Mouse (Mus musculus): ENCODE results near the gene Pde2a.

DNA sequence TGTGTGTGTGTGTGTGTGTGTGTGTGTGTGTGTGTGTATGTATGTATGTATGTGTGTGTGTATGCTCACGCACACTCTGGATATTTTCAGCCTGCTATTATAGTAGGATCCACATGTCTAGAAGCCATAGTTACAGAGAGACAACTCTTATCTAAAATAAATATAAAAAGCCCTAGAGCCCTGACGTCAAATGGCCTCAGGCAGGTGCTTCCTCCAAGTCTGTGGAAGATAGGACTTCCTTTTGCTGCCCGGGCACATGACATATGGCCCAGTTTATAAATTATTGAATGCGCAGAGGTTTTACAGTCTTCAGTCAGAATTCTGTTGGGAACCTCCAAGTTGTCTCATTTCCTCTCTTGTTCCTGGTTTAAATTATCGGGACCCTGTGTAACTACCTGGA, 119.2 kb downstream of the Pde2a start:
- TF ChIP-seq EP300 (IDR thresholded peaks at IDR 0.05; ENCODE audit: low read depth) = no peak
- no peak for TF ChIP-seq CTCF (IDR thresholded peaks at IDR 0.05; ENCODE audit: low read depth)
